Mouse (Mus musculus) kidney, adult 2 months (tissue): ENCODE data around the gene Mast3. TPM values are rescaled to one million over a fixed set of nuclear protein-coding genes. Genes with fewer than 3 reads are reported as not detected.

Experiments
- DNase-seq: peaks from one replicate; pipeline ENCODE4 v3.0.0; 2021
- H3K27ac ChIP-seq: fragments of 200-500 bp; 2 replicates; pipeline ENCODE4 v1.5.1; 2012; ENCODE audit warnings: low read depth, low read length, control low read depth, inconsistent platforms; ENCODE audit not compliant: insufficient read depth
- H3K27me3 ChIP-seq: fragments of 200-500 bp; replicated peaks from 2 replicates; pipeline ENCODE4 v1.6.1; 2012; ENCODE audit warnings: mild to moderate bottlenecking, moderate library complexity, low read length, inconsistent platforms; ENCODE audit not compliant: control insufficient read depth, insufficient read depth
- H3K36me3 ChIP-seq: fragments of 200-500 bp; 2 replicates; pipeline ENCODE4 v1.6.1; 2012; ENCODE audit warnings: mild to moderate bottlenecking, moderate library complexity, low read length, inconsistent platforms; ENCODE audit not compliant: control insufficient read depth, insufficient read depth
- H3K4me1 ChIP-seq: fragments of 200-500 bp; 2 replicates; pipeline ENCODE4 v1.6.1; 2011; ENCODE audit warnings: low read length; ENCODE audit not compliant: control insufficient read depth, insufficient read depth
- H3K4me3 ChIP-seq: fragments of 200-500 bp; 2 replicates; pipeline ENCODE4 v1.5.1; 2011; ENCODE audit warnings: mild to moderate bottlenecking, low read depth, low read length, control low read depth; ENCODE audit not compliant: insufficient read depth
- CTCF ChIP-seq: fragments of 200-500 bp; conservative IDR thresholded peaks from 2 replicates; pipeline ENCODE4 v1.5.1; 2011; ENCODE audit warnings: low read depth, mild to moderate bottlenecking, control low read depth, low read length, moderate library complexity, mixed read lengths; ENCODE audit not compliant: insufficient read depth, insufficient read length
- POLR2A ChIP-seq: fragments of 200-500 bp; IDR thresholded peaks from one replicate; pipeline ENCODE4 v1.6.1; 2011; ENCODE audit warnings: low read depth, low read length, control low read depth
- WGBS: fragments of 180-500 bp; shearing (Covaris S2); methylation state at CpG from one replicate; pipeline ENCODE4 v1.1.7; 2018; 5-methylcytosine and 5-hydroxymethylcytosine counted together
- polyA plus RNA-seq: library from polyadenylated mRNA; depleted of rRNA; stranded (reverse); fragments of >200 nt; gene quantifications from 2 replicates; pipeline ENCODE4 v1.2.3, GENCODE M21; 2012

Mast3 gene
- polyA plus RNA-seq, 1 experiment: 25.3 TPM

DNA sequence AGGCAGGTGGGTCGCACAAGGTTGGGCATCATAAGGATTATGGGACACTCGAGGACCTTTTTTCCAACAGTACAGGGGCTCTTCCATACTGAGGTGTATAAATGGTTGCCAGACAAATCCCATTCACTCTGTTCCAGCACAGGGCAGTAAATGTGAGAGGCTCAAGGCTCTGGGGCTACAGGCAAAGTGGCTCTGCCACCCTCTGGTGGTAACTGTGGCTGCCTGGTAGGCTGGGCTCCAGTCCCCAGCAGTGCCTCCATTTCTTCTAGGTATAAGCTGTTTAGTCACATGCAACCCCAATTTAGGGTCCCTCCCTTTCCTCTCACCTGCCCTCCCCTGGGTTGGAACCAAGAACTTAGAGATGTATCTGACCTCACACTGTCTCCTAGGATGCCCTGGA is 9.5 kb downstream of the Mast3 start:
- peaks cover 12% of the 10 kb centered on the region; the same call in 1 of the 2 replicates for H3K4me1 ChIP-seq
- no peak overlapping the region for H3K27ac ChIP-seq
- no peak for DNase-seq
- WGBS: 96% methylated on average over 2 of the region's 2 CpGs
- H3K27me3 ChIP-seq: no peaks in the 10 kb centered on the region
- TF ChIP-seq CTCF (peak; percentile 41; the same call in 1 of the 2 replicates), POLR2A (no peak)
- H3K4me3 ChIP-seq: no peak overlapping the region
- H3K36me3 ChIP-seq: no peaks in the 10 kb centered on the region

DNA sequence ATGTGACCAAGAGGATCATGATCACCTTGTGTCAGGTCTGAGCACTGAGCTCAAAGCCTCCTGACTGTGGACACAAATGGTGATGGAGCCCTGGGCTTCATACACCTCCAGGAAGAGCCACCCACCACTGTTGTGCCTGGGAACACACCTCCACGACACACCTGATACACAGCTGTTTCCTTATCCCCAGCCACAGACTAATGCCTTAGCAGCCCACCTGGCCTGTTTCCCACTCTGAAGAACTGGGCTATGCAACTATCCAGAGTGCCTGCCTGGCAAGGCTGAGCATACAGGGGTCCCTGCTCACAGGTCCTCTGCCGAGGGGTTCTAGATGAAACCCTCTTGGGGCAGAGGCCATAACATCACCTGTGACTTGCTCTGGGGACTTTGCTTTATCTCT is 10.6 kb downstream of the Mast3 start:
- Histone ChIP-seq H3K4me1 (peaks cover 12% of the 10 kb centered on the region; the same call in 1 of the 2 replicates), H3K4me3 (no peak overlapping the region), H3K27ac (no peak overlapping the region), H3K27me3 (no peaks in the 10 kb centered on the region), H3K36me3 (no peaks in the 10 kb centered on the region)
- TF ChIP-seq POLR2A: no peak
- no peak for TF ChIP-seq CTCF
- WGBS: 92% methylated on average over 2 of the region's 2 CpGs
- no peak for DNase-seq

- peak overlapping the region; percentile 72; the same call in 1 of the 2 replicates for H3K27ac ChIP-seq
- peak; percentile 94 for DNase-seq
- 1% methylated on average over 20 of the region's 20 CpGs for WGBS
Measured at GRCm38 (mm10) chr8:70792700-70793099, 12.2 kb downstream of the Mast3 start.

GRCm38 (mm10) chr8:70791975-70792691 is 12.7 kb downstream of the Mast3 start:
- Histone ChIP-seq H3K27me3 (no peaks in the 10 kb centered on the region), H3K36me3 (no peaks in the 10 kb centered on the region; the same call in 1 of the 2 replicates), H3K4me3 (peak overlapping the region; percentile 70), H3K4me1 (peaks cover 12% of the 10 kb centered on the region; the same call in 1 of the 2 replicates), H3K27ac (peak overlapping the region; percentile 72)
- DNase-seq: peak; percentile 98
- WGBS: 2% methylated on average over 57 of the region's 58 CpGs
- TF ChIP-seq POLR2A (no peak), CTCF (no peak)

More at GRCm38 (mm10) chr8:70792700-70793099, 12.2 kb downstream of the Mast3 start:
- TF ChIP-seq CTCF: no peak
- no peak for TF ChIP-seq POLR2A
- H3K27me3 ChIP-seq: no peaks in the 10 kb centered on the region
- H3K36me3 ChIP-seq: no peaks in the 10 kb centered on the region
- peak overlapping the region; percentile 61 for H3K4me3 ChIP-seq
- H3K4me1 ChIP-seq: peaks cover 12% of the 10 kb centered on the region; the same call in 1 of the 2 replicates

- peak overlapping the region; percentile 70; the same call in 1 of the 2 replicates for H3K4me3 ChIP-seq
- peak; percentile 52 for DNase-seq
- H3K27ac ChIP-seq: no peak overlapping the region
- no peaks in the 10 kb centered on the region; the same call in 1 of the 2 replicates for H3K36me3 ChIP-seq
- no peaks in the 10 kb centered on the region for H3K27me3 ChIP-seq
- WGBS: 43% methylated on average over 7 of the region's 7 CpGs
- no peak for TF ChIP-seq CTCF
- TF ChIP-seq POLR2A: no peak
- peaks cover 12% of the 10 kb centered on the region; the same call in 1 of the 2 replicates for H3K4me1 ChIP-seq
Measured at GRCm38 (mm10) chr8:70791294-70791701, 13.6 kb downstream of the Mast3 start.

- Histone ChIP-seq H3K27ac (no peak overlapping the region), H3K36me3 (no peaks in the 10 kb centered on the region; the same call in 1 of the 2 replicates), H3K4me1 (peaks cover 12% of the 10 kb centered on the region; the same call in 1 of the 2 replicates), H3K27me3 (no peaks in the 10 kb centered on the region), H3K4me3 (peak overlapping the region; percentile 70; the same call in 1 of the 2 replicates)
- TF ChIP-seq POLR2A (no peak), CTCF (no peak)
- 60% methylated on average over 8 of the region's 8 CpGs for WGBS
- no peak for DNase-seq
Measured at GRCm38 (mm10) chr8:70790846-70791245, 14.0 kb downstream of the Mast3 start.

DNA sequence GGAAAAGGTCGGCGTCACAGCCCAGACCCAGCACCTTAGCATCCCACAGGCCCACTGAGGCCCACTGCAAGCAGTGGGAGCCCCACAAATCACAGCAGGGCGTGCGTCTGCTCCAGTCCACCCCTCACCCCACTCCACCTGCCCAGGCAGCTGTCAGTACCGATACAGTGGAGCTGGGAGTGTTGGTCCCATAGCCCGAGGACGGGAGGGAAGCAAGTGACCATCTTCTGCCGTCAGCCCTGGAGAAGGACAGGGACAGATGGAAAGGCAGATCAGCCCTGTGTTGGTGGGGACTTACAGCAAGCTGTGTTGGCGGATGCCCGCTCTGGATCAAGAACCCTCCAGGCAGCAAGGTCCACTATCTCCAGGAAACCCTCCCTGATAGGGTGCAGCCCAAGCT is 15.8 kb downstream of the Mast3 start:
- no peak for DNase-seq
- Histone ChIP-seq H3K36me3 (no peaks in the 10 kb centered on the region; the same call in 1 of the 2 replicates), H3K27me3 (no peaks in the 10 kb centered on the region), H3K27ac (no peak overlapping the region), H3K4me3 (no peak overlapping the region), H3K4me1 (peaks cover 12% of the 10 kb centered on the region; the same call in 1 of the 2 replicates)
- WGBS: 84% methylated on average over 10 of the region's 10 CpGs
- TF ChIP-seq POLR2A: no peak
- no peak for TF ChIP-seq CTCF
